Mouse (Mus musculus) kidney, postnatal 14 days (tissue): Measurements from ENCODE around the gene Gm49366.
"Not testable (repeated sequence)": the region's sequence is repeated elsewhere in the genome, so short reads cannot be mapped to it uniquely, and the experiment has no call there.

Experiments used
- DNase-seq: peaks from one replicate; pipeline ENCODE4 v3.0.0; 2022; ENCODE audit warnings: mixed read lengths

The Gm49366 gene

GRCm38 (mm10) chr12:84094666-84095065 is 55.9 kb downstream of the Gm49366 start:
- not testable (repeated sequence) for DNase-seq

GRCm38 (mm10) chr12:84099605-84100004 is 60.9 kb downstream of the Gm49366 start:
- no peak for DNase-seq

GRCm38 (mm10) chr12:84100071-84100470 is 61.3 kb downstream of the Gm49366 start:
- DNase-seq = no peak

- DNase-seq = peak; percentile 54
These were observed 62.1 kb downstream of the Gm49366 start, which contains the start of gene Acot6 for GRCm38 (mm10) chr12:84100604-84101492. Acot6 (plus strand) TSS chr12:84100654.

GRCm38 (mm10) chr12:84101493-84101845 is 62.7 kb downstream of the Gm49366 start:
- DNase-seq = no peak

GRCm38 (mm10) chr12:84107012-84107411 is 68.3 kb downstream of the Gm49366 start:
- DNase-seq = peak; percentile 13

GRCm38 (mm10) chr12:84107692-84108091 is 69.0 kb downstream of the Gm49366 start:
- no peak for DNase-seq
